ENCODE assay signal across 13 mouse cellular contexts in genomic region chr19:30843637-30844036, GRCm38 (mm10).
DNase-seq lines count a peak whose midpoint lies in the region; ATAC-seq lines count a peak whose summit lies in the region.
"Had no signal": no experiment of that assay in that cellular context is flagged by ENCODE, and none has a peak within 500 bp of the region (broad histone marks: within the 10 kb centered on the region; RNA-seq: fewer than 3 reads in every experiment).

No protein-coding gene starts in this region.

- no peak overlapping the region for H3K4me2 ChIP-seq in neural tube, embryonic 11.5 days (ENCODE audit: low read depth)
- H3K4me2 ChIP-seq in hindbrain, embryonic 11.5 days (replicated peaks; ENCODE audit: low read depth, low read length): no peak overlapping the region
- H3K4me2 ChIP-seq in midbrain, embryonic 14.5 days (ENCODE audit: low read length): no peak overlapping the region
- H3K4me2 ChIP-seq: liver, embryonic 11.5 days had no signal

- no peaks in the 10 kb centered on the region for H3K9me3 ChIP-seq in neural tube, embryonic 11.5 days (ENCODE audit: control insufficient read depth, low read length)
- no peaks in the 10 kb centered on the region for H3K9me3 ChIP-seq in hindbrain, embryonic 11.5 days (ENCODE audit: control insufficient read depth, low read length)
- H3K9me3 ChIP-seq in midbrain, embryonic 14.5 days (ENCODE audit: control insufficient read depth, low read length): no peaks in the 10 kb centered on the region
- H3K9me3 ChIP-seq: heart, embryonic 10.5 days had no signal

- no peak overlapping the region for H3K4me3 ChIP-seq in neural tube, embryonic 11.5 days (ENCODE audit: low read depth, low read length)
- no peak overlapping the region for H3K4me3 ChIP-seq in hindbrain, embryonic 11.5 days (ENCODE audit: low read depth, low read length)
- H3K4me3 ChIP-seq in midbrain, embryonic 14.5 days (replicated peaks; ENCODE audit: low read depth, low read length): no peak overlapping the region
- H3K4me3 ChIP-seq: gastrocnemius, adult 2 months; heart, embryonic 10.5 days had no signal

- ATAC-seq in neural tube, embryonic 11.5 days (ENCODE audit: insufficient read depth, low FRiP score, low TSS enrichment): peak; percentile 43
- peak; percentile 55 for ATAC-seq in hindbrain, embryonic 11.5 days (ENCODE audit: low FRiP score)
- ATAC-seq in midbrain, embryonic 14.5 days (ENCODE audit: low FRiP score, low TSS enrichment): peak; percentile 51
- ATAC-seq: activated CD4-positive, CD25-positive, alpha-beta regulatory T cell, adult 4 months had no signal

- H3K9ac ChIP-seq in neural tube, embryonic 11.5 days (ENCODE audit: low read length): no peak overlapping the region
- H3K9ac ChIP-seq in hindbrain, embryonic 11.5 days (ENCODE audit: low read depth, low read length): no peak overlapping the region
- no peak overlapping the region for H3K9ac ChIP-seq in midbrain, embryonic 14.5 days (replicated peaks; ENCODE audit: low read length)

- 80% methylated on average over 4 of the region's 4 CpGs for WGBS in neural tube, embryonic 11.5 days
- 70% methylated on average over 4 of the region's 4 CpGs for WGBS in hindbrain, embryonic 11.5 days
- 79% methylated on average over 4 of the region's 4 CpGs for WGBS in midbrain, embryonic 14.5 days

- no peaks in the 10 kb centered on the region for H3K27me3 ChIP-seq in neural tube, embryonic 11.5 days (ENCODE audit: control insufficient read depth, insufficient read depth, low read length)
- no peaks in the 10 kb centered on the region for H3K27me3 ChIP-seq in hindbrain, embryonic 11.5 days (ENCODE audit: control insufficient read depth, insufficient read depth, low read length)
- H3K27me3 ChIP-seq in midbrain, embryonic 14.5 days (ENCODE audit: control insufficient read depth, insufficient read depth, low read length): no peaks in the 10 kb centered on the region

- H3K36me3 ChIP-seq in neural tube, embryonic 11.5 days (ENCODE audit: control insufficient read depth, insufficient read depth, low read length): no peaks in the 10 kb centered on the region
- H3K36me3 ChIP-seq in hindbrain, embryonic 11.5 days (ENCODE audit: control insufficient read depth, insufficient read depth, low read length): no peaks in the 10 kb centered on the region
- no peaks in the 10 kb centered on the region for H3K36me3 ChIP-seq in midbrain, embryonic 14.5 days (ENCODE audit: control insufficient read depth, insufficient read depth, low read length)
- H3K36me3 ChIP-seq: heart, embryonic 10.5 days had no signal

- H3K4me1 ChIP-seq in neural tube, embryonic 11.5 days (ENCODE audit: control insufficient read depth, insufficient read depth, low read length): no peaks in the 10 kb centered on the region
- no peaks in the 10 kb centered on the region for H3K4me1 ChIP-seq in hindbrain, embryonic 11.5 days (replicated peaks; ENCODE audit: control insufficient read depth, insufficient read depth, low read length)
- H3K4me1 ChIP-seq in midbrain, embryonic 14.5 days (ENCODE audit: control insufficient read depth, insufficient read depth, low read length): no peaks in the 10 kb centered on the region

- DNase-seq in neural tube, embryonic 11.5 days (ENCODE audit: low spot score): no peak
- no peak for DNase-seq in neural tube, embryonic 10.5 days (ENCODE audit: extremely low spot score, low spot score)
- DNase-seq in hindbrain, embryonic 11.5 days (ENCODE audit: low spot score): peak; percentile 16
- DNase-seq in midbrain, embryonic 14.5 days: no peak
- DNase-seq in left cerebral cortex, adult 8-10 months (ENCODE audit: low spot score in 2 of 2): no peak
- no peak for DNase-seq in cerebellum, postnatal 36 days
- DNase-seq in ovary, postnatal 10 days (ENCODE audit: low spot score): no peak
- DNase-seq: gastrocnemius, adult 2 months; heart, postnatal 4 days; right cerebral cortex, postnatal 4 days had no signal

- no peak overlapping the region for H3K27ac ChIP-seq in neural tube, embryonic 11.5 days (ENCODE audit: low read depth, low read length)
- no peak overlapping the region for H3K27ac ChIP-seq in hindbrain, embryonic 11.5 days (ENCODE audit: low read depth, low read length)
- H3K27ac ChIP-seq in midbrain, embryonic 14.5 days (replicated peaks; ENCODE audit: low read depth, low read length): peak overlapping the region; percentile 32; the same call in 1 of the 2 replicates
- H3K27ac ChIP-seq: gastrocnemius, adult 2 months; heart, embryonic 10.5 days had no signal
